Mouse (Mus musculus) forebrain, embryonic 13.5 days (tissue): ENCODE data around the gene Tmem150b. TPM values are rescaled to one million over a fixed set of nuclear protein-coding genes. Genes with fewer than 3 reads are reported as not detected.
A peak's percentile ranks its signal among the peaks of the same experiment; 100 is the strongest.

ENCODE experiments used
- ATAC-seq: fragments of 200-750 bp; cut with Nextera tagmentation; 2 replicates; pipeline ENCODE4 v1.8.0; 2017
- H3K27ac ChIP-seq: fragments of 300-500 bp; sonication (generic); 2 replicates; pipeline ENCODE4 v1.5.1; 2015; ENCODE audit warnings: inconsistent platforms, mild to moderate bottlenecking, moderate library complexity
- H3K27me3 ChIP-seq: fragments of 300-500 bp; sonication (generic); 2 replicates; pipeline ENCODE4 v1.6.1; 2015; ENCODE audit warnings: mild to moderate bottlenecking, inconsistent platforms
- H3K36me3 ChIP-seq: fragments of 300-500 bp; sonication (generic); 2 replicates; pipeline ENCODE4 v1.6.1; 2015; ENCODE audit warnings: mild to moderate bottlenecking, inconsistent platforms; ENCODE audit not compliant: poor library complexity, severe bottlenecking
- H3K4me1 ChIP-seq: fragments of 300-500 bp; sonication (generic); 2 replicates; pipeline ENCODE4 v1.6.1; 2015; ENCODE audit warnings: inconsistent platforms
- H3K4me2 ChIP-seq: fragments of 300-500 bp; sonication (generic); 2 replicates; pipeline ENCODE4 v1.6.1; 2015; ENCODE audit warnings: inconsistent platforms, mild to moderate bottlenecking, moderate library complexity
- H3K4me3 ChIP-seq: fragments of 300-500 bp; sonication (generic); 2 replicates; pipeline ENCODE4 v1.5.1; 2015; ENCODE audit warnings: mild to moderate bottlenecking, inconsistent platforms
- H3K9ac ChIP-seq: fragments of 300-500 bp; sonication (generic); 2 replicates; pipeline ENCODE4 v1.6.1; 2015; ENCODE audit warnings: mild to moderate bottlenecking, inconsistent platforms
- H3K9me3 ChIP-seq: fragments of 300-500 bp; sonication (generic); replicated peaks from 2 replicates; pipeline ENCODE4 v1.6.1; 2016; ENCODE audit warnings: inconsistent platforms
- whole genome bisulfite sequencing: fragments of 180-500 bp; shearing (Covaris S2); methylation state at CpG from one replicate; pipeline ENCODE4 v1.1.7; 2015; 5-methylcytosine and 5-hydroxymethylcytosine counted together
- polyA plus RNA-seq: library from polyadenylated mRNA; unstranded; fragments of >200 nt; fragmentation: Nextera tagmentation; extraction: Ambion mirVana; gene quantifications from 2 replicates; pipeline ENCODE4 v1.2.1, GENCODE M21; 2015

Tmem150b gene
- polyA plus RNA-seq, 1 experiment from 2014 or later, result 0.27 TPM

- no peak overlapping the region for H3K4me2 ChIP-seq
Measured at GRCm38 (mm10) chr7:4675200-4675599, 49.8 kb downstream of the Tmem150b start.

GRCm38 (mm10) chr7:4674114-4674731, 50.8 kb downstream of the Tmem150b start:
- H3K4me1 ChIP-seq, result no peaks in the 10 kb centered on the region
- no peak overlapping the region for H3K4me2 ChIP-seq
- no peak overlapping the region for H3K4me3 ChIP-seq
- WGBS, result 96% methylated on average over 12 of the region's 12 CpGs
- H3K27me3 ChIP-seq, result no peaks in the 10 kb centered on the region
- no peak overlapping the region for H3K27ac ChIP-seq
- no peak for ATAC-seq
- peaks cover 81% of the 10 kb centered on the region for H3K36me3 ChIP-seq
- H3K9me3 ChIP-seq, result no peaks in the 10 kb centered on the region
- H3K9ac ChIP-seq, result no peak overlapping the region

More at GRCm38 (mm10) chr7:4675200-4675599, 49.8 kb downstream of the Tmem150b start:
- Histone ChIP-seq H3K27ac (no peak overlapping the region), H3K4me1 (no peaks in the 10 kb centered on the region), H3K27me3 (no peaks in the 10 kb centered on the region), H3K36me3 (peaks cover 82% of the 10 kb centered on the region), H3K4me3 (no peak overlapping the region), H3K9ac (no peak overlapping the region), H3K9me3 (no peaks in the 10 kb centered on the region)
- ATAC-seq, result no peak
- WGBS, result 92% methylated on average over 7 of the region's 7 CpGs

- ATAC-seq, result no peak
Measured at GRCm38 (mm10) chr7:4671956-4672355, 53.1 kb downstream of the Tmem150b start.

GRCm38 (mm10) chr7:4670655-4671255, 54.3 kb downstream of the Tmem150b start:
- no peak for ATAC-seq
- WGBS, result 95% methylated on average over 8 of the region's 8 CpGs
- H3K27ac ChIP-seq, result no peak overlapping the region
- H3K9ac ChIP-seq, result no peak overlapping the region
- no peak overlapping the region for H3K4me2 ChIP-seq
- no peak overlapping the region for H3K4me3 ChIP-seq
- H3K27me3 ChIP-seq, result no peaks in the 10 kb centered on the region
- peaks cover 85% of the 10 kb centered on the region for H3K36me3 ChIP-seq
- no peaks in the 10 kb centered on the region for H3K9me3 ChIP-seq
- no peaks in the 10 kb centered on the region for H3K4me1 ChIP-seq

More at GRCm38 (mm10) chr7:4671956-4672355, 53.1 kb downstream of the Tmem150b start:
- Histone ChIP-seq H3K4me2 (no peak overlapping the region), H3K27me3 (no peaks in the 10 kb centered on the region), H3K9me3 (no peaks in the 10 kb centered on the region), H3K4me1 (no peaks in the 10 kb centered on the region), H3K27ac (no peak overlapping the region), H3K36me3 (peaks cover 85% of the 10 kb centered on the region), H3K9ac (no peak overlapping the region), H3K4me3 (no peak overlapping the region)
- 81% methylated on average over 4 of the region's 4 CpGs for WGBS

GRCm38 (mm10) chr7:4669156-4669555, 55.9 kb downstream of the Tmem150b start:
- Histone ChIP-seq H3K9me3 (no peaks in the 10 kb centered on the region), H3K27me3 (no peaks in the 10 kb centered on the region), H3K4me3 (no peak overlapping the region), H3K27ac (no peak overlapping the region), H3K36me3 (peaks cover 82% of the 10 kb centered on the region), H3K4me2 (no peak overlapping the region), H3K9ac (no peak overlapping the region), H3K4me1 (no peaks in the 10 kb centered on the region)
- ATAC-seq, result no peak
- 95% methylated on average over 9 of the region's 9 CpGs for WGBS

GRCm38 (mm10) chr7:4668506-4668905, 56.5 kb downstream of the Tmem150b start:
- H3K4me2 ChIP-seq, result no peak overlapping the region
- no peak overlapping the region for H3K9ac ChIP-seq
- H3K36me3 ChIP-seq, result peaks cover 81% of the 10 kb centered on the region
- no peak overlapping the region for H3K27ac ChIP-seq
- no peaks in the 10 kb centered on the region for H3K4me1 ChIP-seq
- H3K4me3 ChIP-seq, result no peak overlapping the region
- no peaks in the 10 kb centered on the region for H3K9me3 ChIP-seq
- ATAC-seq, result no peak
- H3K27me3 ChIP-seq, result no peaks in the 10 kb centered on the region
- WGBS, result 94% methylated on average over 8 of the region's 8 CpGs

- H3K9ac ChIP-seq, result no peak overlapping the region
- H3K36me3 ChIP-seq, result peaks cover 80% of the 10 kb centered on the region
- ATAC-seq, result no peak
- no peak overlapping the region for H3K4me3 ChIP-seq
- H3K27ac ChIP-seq, result no peak overlapping the region
- H3K4me1 ChIP-seq, result no peaks in the 10 kb centered on the region
- whole genome bisulfite sequencing, result 96% methylated on average over 5 of the region's 5 CpGs
- no peak overlapping the region for H3K4me2 ChIP-seq
- H3K9me3 ChIP-seq, result no peaks in the 10 kb centered on the region
- H3K27me3 ChIP-seq, result no peaks in the 10 kb centered on the region
Measured at GRCm38 (mm10) chr7:4666871-4667270, 58.2 kb downstream of the Tmem150b start.

GRCm38 (mm10) chr7:4663742-4664141, 61.3 kb downstream of the Tmem150b start:
- no peak overlapping the region for H3K9ac ChIP-seq
- peaks cover 15% of the 10 kb centered on the region for H3K4me1 ChIP-seq
- no peak overlapping the region for H3K4me3 ChIP-seq
- H3K36me3 ChIP-seq, result peaks cover 54% of the 10 kb centered on the region
- no peaks in the 10 kb centered on the region for H3K9me3 ChIP-seq
- no peaks in the 10 kb centered on the region for H3K27me3 ChIP-seq
- no peak overlapping the region for H3K4me2 ChIP-seq
- WGBS, result 91% methylated on average over 2 of the region's 2 CpGs
- ATAC-seq, result no peak
- no peak overlapping the region for H3K27ac ChIP-seq

GRCm38 (mm10) chr7:4663179-4663578, 61.9 kb downstream of the Tmem150b start:
- peaks cover 15% of the 10 kb centered on the region for H3K4me1 ChIP-seq
- H3K4me2 ChIP-seq, result no peak overlapping the region
- 82% methylated on average over 8 of the region's 8 CpGs for WGBS
- no peak overlapping the region for H3K27ac ChIP-seq
- H3K36me3 ChIP-seq, result peaks cover 48% of the 10 kb centered on the region
- no peak for ATAC-seq
- H3K9me3 ChIP-seq, result no peaks in the 10 kb centered on the region
- no peak overlapping the region for H3K4me3 ChIP-seq
- peak overlapping the region; percentile 30; the same call in 1 of the 2 replicates for H3K9ac ChIP-seq
- no peaks in the 10 kb centered on the region for H3K27me3 ChIP-seq

- Histone ChIP-seq H3K9ac (peak overlapping the region; percentile 95), H3K36me3 (peaks cover 23% of the 10 kb centered on the region), H3K4me1 (peaks cover 42% of the 10 kb centered on the region), H3K9me3 (no peaks in the 10 kb centered on the region), H3K27ac (peak overlapping the region; percentile 97), H3K27me3 (no peaks in the 10 kb centered on the region), H3K4me3 (peak overlapping the region; percentile 88), H3K4me2 (peak overlapping the region; percentile 98)
- WGBS, result 51% methylated on average over 3 of the region's 3 CpGs
- no peak for ATAC-seq
Measured at GRCm38 (mm10) chr7:4659911-4660443, 65.1 kb downstream of the Tmem150b start.

- Histone ChIP-seq H3K4me2 (peak within 1 kb of the TSS; percentile 98), H3K9ac (peak within 1 kb of the TSS; percentile 95), H3K27ac (peak within 1 kb of the TSS; percentile 97), H3K9me3 (no peaks in the 10 kb centered on the region), H3K4me1 (peaks cover 49% of the 10 kb centered on the region), H3K4me3 (peak within 1 kb of the TSS; percentile 88), H3K36me3 (peaks cover 14% of the 10 kb centered on the region), H3K27me3 (no peaks in the 10 kb centered on the region)
- ATAC-seq, result peak; percentile 97
- under 1% methylated on average over 54 of the region's 54 CpGs for WGBS
Measured at GRCm38 (mm10) chr7:4658912-4659551, 66.0 kb downstream of the Tmem150b start, which contains the start of gene Ppp6r1. Gene Ppp6r1, minus strand, starts transcription at chr7:4659019.
